In the genomic region with DNA sequence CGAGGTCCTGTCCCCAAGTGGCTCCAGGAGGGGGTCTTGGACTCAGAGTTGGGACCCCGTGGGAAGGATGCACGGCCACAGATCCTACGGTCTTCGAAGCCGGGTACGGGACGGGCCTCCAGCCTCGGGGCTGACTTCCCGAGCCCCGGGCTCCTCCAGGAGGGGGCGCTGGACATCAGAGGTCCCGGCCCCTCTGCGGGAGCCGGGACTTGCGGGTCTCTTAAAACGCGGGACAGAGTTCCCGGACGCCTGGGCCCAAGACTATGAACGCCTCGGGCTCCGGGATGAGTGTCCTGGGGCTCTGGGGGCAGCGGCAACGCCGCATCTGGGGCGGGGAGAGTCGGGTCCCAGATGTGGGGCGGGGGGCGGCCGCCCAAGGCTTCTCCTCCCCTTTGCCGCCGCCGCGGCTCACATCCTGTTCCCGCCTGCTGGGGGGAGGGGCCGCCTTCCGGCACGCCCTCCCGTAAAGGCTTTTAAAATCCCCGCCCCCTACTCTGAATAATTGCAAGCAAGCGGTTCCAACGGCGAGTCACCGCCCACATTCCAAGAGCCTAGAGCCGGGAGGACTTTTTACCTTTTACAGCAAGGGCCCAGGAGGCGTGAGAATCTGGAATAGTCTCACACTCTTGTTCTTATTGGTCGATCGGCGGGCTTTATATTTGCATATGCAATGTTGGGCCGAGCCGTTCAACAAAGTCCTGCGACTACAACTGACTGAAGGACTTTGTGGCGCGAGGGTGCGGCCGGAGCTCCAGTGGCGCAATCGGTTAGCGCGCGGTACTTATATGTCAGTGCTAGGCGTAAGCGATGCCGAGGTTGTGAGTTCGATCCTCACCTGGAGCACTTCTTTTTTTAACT, we compare ENCODE assay signal across 8 mouse cellular contexts. TPM values are rescaled to one million over a fixed set of nuclear protein-coding genes. Genes with fewer than 3 reads are reported as not detected.
DNase-seq lines count a peak whose midpoint lies in the region; ATAC-seq lines count a peak whose summit lies in the region.

A gene (minus strand): TSS at position 349 of the 858 bp plus-strand sequence.

- peak; percentile 63 for ATAC-seq in inflammation-experienced regulatory T-cells, adult 6 months
- ATAC-seq in megakaryocyte-erythroid progenitor cell, adult 5-6 weeks (replicated peaks; ENCODE audit: low FRiP score, low TSS enrichment, poor library complexity, severe bottlenecking), result peak; percentile 76

- intact Hi-C loops in gastrocnemius, postnatal 14 days (cut with DNase I; ENCODE audit: low total_unique reads), result no loop called here
- intact Hi-C loops in left cerebral cortex, postnatal 10 days (cut with DNase I), result loop anchor here (1.0 to 10.0 kb wide), 2 partner anchors 14 to 232 kb away; no protein-coding TSS in a partner anchor

- DNase-seq in adrenal gland, adult (ENCODE audit: inconsistent age in 2 of 2, low spot score in 1 of 2), result peak; percentile 98 to 100
- peak; percentile 100 for DNase-seq in embryo, embryonic 10.5 days (ENCODE audit: low spot score)
- DNase-seq in gastrocnemius, postnatal 14 days, result peak; percentile 95
- peak; percentile 97 for DNase-seq in left cerebral cortex, postnatal 10 days (ENCODE audit: extremely low spot score in 1 of 2, low spot score in 2 of 2)
- DNase-seq in right cerebral cortex, postnatal 25 days, result peak; percentile 92
- DNase-seq in urinary bladder, postnatal 4 days (ENCODE audit: low spot score in 2 of 2), result peak; percentile 97 to 99

RNA-seq across cellular contexts. Expression of the gene that starts here (rescaled TPM):
- 10 to 100 TPM; 15.0 to 15.7 TPM for total RNA-seq in gastrocnemius, postnatal 14 days (2021)
- 100 to 1,000 TPM in 1 of 3 experiments, 10 to 100 TPM in 2; 48.5 to 102 (median 74.0) TPM for polyA plus RNA-seq in inflammation-experienced regulatory T-cells, adult 6 months (2017; shearing (Covaris generic))
- total RNA-seq in left cerebral cortex, postnatal 10 days (2021), result 10 to 100 TPM; 10.0 to 12.3 TPM
- total RNA-seq in megakaryocyte-erythroid progenitor cell, adult 5-6 weeks (2014; fragmentation: Nextera tagmentation), result 4.1 and 7.7 TPM in 2 replicates
- 0.19 and 2.3 TPM in 2 replicates for total RNA-seq in megakaryocyte-erythroid progenitor cell, adult 5-6 weeks (2017)

Comparison
In these comparisons a context has a peak if more than half of its experiments do, and no peak if none do; other contexts are left out.
1. Peak in every context shown above with its lines: DNase-seq and ATAC-seq.